Comparison of ENCODE assay signal across 16 mouse cellular contexts in the genomic region with DNA sequence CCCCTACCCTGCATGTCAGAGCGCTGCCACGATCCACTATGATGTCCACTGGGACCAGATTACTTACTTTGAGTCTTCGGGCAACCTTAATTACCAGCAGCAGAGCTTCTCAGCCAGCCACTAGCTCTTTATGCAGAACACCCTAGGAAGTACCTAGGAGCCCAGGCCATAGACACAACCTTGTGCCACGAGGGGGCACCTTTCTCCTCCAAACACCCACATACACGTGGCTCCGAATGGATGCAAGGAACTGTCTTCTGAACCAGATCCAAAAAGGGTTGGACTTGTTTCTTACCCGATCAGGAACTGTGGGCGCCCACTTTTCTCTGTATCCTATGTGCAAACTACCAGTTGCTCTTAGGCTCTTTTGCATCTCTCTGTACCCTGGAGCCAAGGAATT. TPM values are rescaled to one million over a fixed set of nuclear protein-coding genes. Genes with fewer than 3 reads are reported as not detected.
DNase-seq lines count a peak whose midpoint lies in the region; TF ChIP-seq lines count a peak whose summit lies in the region.
"Had no signal": no experiment of that assay in that cellular context is flagged by ENCODE, and none has a peak within 500 bp of the region (broad histone marks: within the 10 kb centered on the region; RNA-seq: fewer than 3 reads in every experiment).

No protein-coding gene starts in this region.

- no peaks in the 10 kb centered on the region for H3K27me3 ChIP-seq in kidney, adult 2 months (replicated peaks; ENCODE audit: control insufficient read depth, insufficient read depth, low read length)
- H3K27me3 ChIP-seq: heart, embryonic 13.5 days; hindbrain, embryonic 12.5 days; kidney, embryonic 15.5 days; lung, embryonic 15.5 days had no signal

- H3K36me3 ChIP-seq in kidney, adult 2 months (ENCODE audit: control insufficient read depth, insufficient read depth, low read length), result no peaks in the 10 kb centered on the region
- H3K36me3 ChIP-seq: heart, embryonic 13.5 days; hindbrain, embryonic 12.5 days; kidney, embryonic 15.5 days; lung, embryonic 15.5 days had no signal

- TF ChIP-seq POLR2A in kidney, adult 2 months (IDR thresholded peaks at IDR 0.05; ENCODE audit: low read depth, low read length), result no peak

- TF ChIP-seq CTCF in kidney, adult 2 months (conservative IDR thresholded peaks at IDR 0.05; ENCODE audit: insufficient read depth, insufficient read length, low read depth, low read length), result no peak

- no peak overlapping the region for H3K27ac ChIP-seq in kidney, adult 2 months (ENCODE audit: insufficient read depth, low read depth, low read length)
- H3K27ac ChIP-seq: heart, embryonic 13.5 days; hindbrain, embryonic 12.5 days; kidney, embryonic 15.5 days; lung, embryonic 15.5 days had no signal

- WGBS in kidney, adult 2 months, result 47% methylated on average over 8 of the region's 8 CpGs

- no peak overlapping the region for H3K4me3 ChIP-seq in kidney, adult 2 months (ENCODE audit: insufficient read depth, low read depth, low read length)
- H3K4me3 ChIP-seq: heart, embryonic 13.5 days; hindbrain, embryonic 12.5 days; kidney, embryonic 15.5 days; lung, embryonic 15.5 days had no signal

- peak; percentile 7 for DNase-seq in kidney, postnatal 10 days
- no peak for DNase-seq in kidney, adult 2 months
- DNase-seq in thymus, postnatal 4 days, result peak; percentile 6
- DNase-seq in thymus, postnatal 36 days, result no peak
- DNase-seq in adrenal gland, postnatal 14 days, result peak; percentile 45
- no peak for DNase-seq in urinary bladder, postnatal 4 days (ENCODE audit: low spot score in 2 of 2)
- DNase-seq in embryo, embryonic 11 days, result no peak
- no peak for DNase-seq in frontal cortex, postnatal 14 days (ENCODE audit: low spot score in 2 of 2)
- DNase-seq: cerebellum, postnatal 36 days; right cerebral cortex, adult 18-20 months had no signal

- no peaks in the 10 kb centered on the region for H3K4me1 ChIP-seq in kidney, adult 2 months (ENCODE audit: control insufficient read depth, insufficient read depth, low read length)
- H3K4me1 ChIP-seq: heart, embryonic 13.5 days; hindbrain, embryonic 12.5 days; kidney, embryonic 15.5 days; lung, embryonic 15.5 days had no signal

RNA-seq across cellular contexts. Expression of gene Gm14569, which starts 22.1 kb away (rescaled TPM):
- not detected in 2 replicates for polyA plus RNA-seq in kidney, adult 2 months (2012; rRNA removed)
- total RNA-seq in adrenal gland, postnatal 14 days (2021), result not detected in 2 replicates
- total RNA-seq: gastrocnemius, postnatal 4 days had no signal
- polyA plus RNA-seq: activated CD4-positive, CD25-positive, alpha-beta regulatory T cell, adult 4 months; heart, embryonic 13.5 days; hindbrain, embryonic 12.5 days; kidney, embryonic 15.5 days; lung, embryonic 15.5 days had no signal

Comparison
In these comparisons a context has a peak if more than half of its experiments do, and no peak if none do; other contexts are left out.
1. DNase-seq: peak in kidney, postnatal 10 days (single experiment), thymus, postnatal 4 days (single experiment) and adrenal gland, postnatal 14 days (single experiment); none in kidney, adult 2 months (single experiment), thymus, postnatal 36 days (0 of 2), urinary bladder, postnatal 4 days (0 of 2), embryo, embryonic 11 days (single experiment) and frontal cortex, postnatal 14 days (0 of 2).